Mouse (Mus musculus) ES-Bruce4 (cell line): ENCODE measurements around the gene Gimap9.

Source experiments
- CTCF ChIP-seq: IDR thresholded peaks from one replicate; pipeline ENCODE4 v1.8.1; 2011; ENCODE audit warnings: low read depth, low read length
- POLR2A ChIP-seq: IDR thresholded peaks from one replicate; pipeline ENCODE4 v1.8.1; 2011; ENCODE audit warnings: low read length; ENCODE audit not compliant: insufficient read depth

- no peak for TF ChIP-seq CTCF
- no peak for TF ChIP-seq POLR2A
These were observed 8.4 kb downstream of the Gimap9 start, which contains the start of gene Gimap4 for GRCm38 (mm10) chr6:48684319-48684718.
